Mouse (Mus musculus): ENCODE measurements around the gene Mab21l1. TPM values are rescaled to one million over a fixed set of nuclear protein-coding genes. Genes with fewer than 3 reads are reported as not detected.

Gene Mab21l1
- 3.1 and 9.9 TPM in 2 replicates for polyA plus RNA-seq (2011; ENCODE audit: insufficient read length, low read depth, missing spikeins)

- peaks cover 2% of the 10 kb centered on the region; the same call in 1 of the 2 replicates for H3K4me1 ChIP-seq (ENCODE audit: control insufficient read depth, insufficient read depth, low read length)
- peak; percentile 89 for TF ChIP-seq POLR2A (IDR thresholded peaks at IDR 0.05; ENCODE audit: low read depth, low read length)
- no peak for TF ChIP-seq CTCF (IDR thresholded peaks at IDR 0.05; ENCODE audit: borderline replicate concordance, insufficient read depth, low read length)
- peak within 1 kb of the TSS; percentile 1; the same call in 1 of the 2 replicates for H3K27ac ChIP-seq (ENCODE audit: insufficient read depth, low read length)
- H3K4me3 ChIP-seq (ENCODE audit: insufficient read depth, low read length), result peak within 1 kb of the TSS; percentile 44
These were observed at the start of gene Mab21l1 for GRCm38 (mm10) chr3:55782056-55782687. Mab21l1 (plus strand) TSS chr3:55782510.

DNA sequence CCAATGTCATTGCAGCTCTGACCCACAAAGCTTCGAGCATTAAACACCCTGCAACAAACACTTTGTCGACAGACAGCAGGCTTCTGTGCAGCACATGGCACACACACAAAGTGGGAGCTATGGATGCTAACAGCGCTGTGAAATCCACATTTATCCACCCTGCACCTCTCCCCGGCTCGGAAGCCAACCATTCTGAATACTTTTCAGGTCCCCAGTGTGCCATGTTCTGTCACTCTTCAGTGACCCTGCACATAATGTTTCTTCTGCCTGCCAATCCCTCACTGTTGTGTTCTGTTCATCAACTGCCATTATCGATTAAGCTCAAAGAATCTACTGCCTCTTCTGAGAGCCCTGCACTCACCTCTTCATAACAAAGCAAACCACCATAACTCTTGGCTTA is 48.6 kb upstream of the Mab21l1 start:
- no peaks in the 10 kb centered on the region for H3K4me1 ChIP-seq (ENCODE audit: control insufficient read depth, insufficient read depth, low read length)
- TF ChIP-seq POLR2A (IDR thresholded peaks at IDR 0.05; ENCODE audit: low read depth, low read length) (no peak), CTCF (IDR thresholded peaks at IDR 0.05; ENCODE audit: borderline replicate concordance, insufficient read depth, low read length) (no peak)
- H3K4me3 ChIP-seq (ENCODE audit: insufficient read depth, low read length), result no peak overlapping the region
- H3K27ac ChIP-seq (ENCODE audit: insufficient read depth, low read length), result no peak overlapping the region

GRCm38 (mm10) chr3:55741428-55741827 is 40.9 kb upstream of the Mab21l1 start:
- TF ChIP-seq POLR2A (IDR thresholded peaks at IDR 0.05; ENCODE audit: low read depth, low read length) (no peak), CTCF (IDR thresholded peaks at IDR 0.05; ENCODE audit: borderline replicate concordance, insufficient read depth, low read length) (no peak)
- no peaks in the 10 kb centered on the region for H3K4me1 ChIP-seq (ENCODE audit: control insufficient read depth, insufficient read depth, low read length)
- no peak overlapping the region for H3K27ac ChIP-seq (ENCODE audit: insufficient read depth, low read length)
- H3K4me3 ChIP-seq (ENCODE audit: insufficient read depth, low read length), result no peak overlapping the region

- Histone ChIP-seq H3K4me3 (ENCODE audit: insufficient read depth, low read length) (no peak overlapping the region), H3K4me1 (ENCODE audit: control insufficient read depth, insufficient read depth, low read length) (no peaks in the 10 kb centered on the region), H3K27ac (ENCODE audit: insufficient read depth, low read length) (no peak overlapping the region)
- no peak for TF ChIP-seq POLR2A (IDR thresholded peaks at IDR 0.05; ENCODE audit: low read depth, low read length)
- TF ChIP-seq CTCF (IDR thresholded peaks at IDR 0.05; ENCODE audit: borderline replicate concordance, insufficient read depth, low read length), result no peak
These were observed 40.1 kb upstream of the Mab21l1 start for GRCm38 (mm10) chr3:55742218-55742617.

- H3K4me3 ChIP-seq (ENCODE audit: insufficient read depth, low read length), result no peak overlapping the region
- no peaks in the 10 kb centered on the region for H3K4me1 ChIP-seq (ENCODE audit: control insufficient read depth, insufficient read depth, low read length)
- TF ChIP-seq POLR2A (IDR thresholded peaks at IDR 0.05; ENCODE audit: low read depth, low read length) (no peak), CTCF (IDR thresholded peaks at IDR 0.05; ENCODE audit: borderline replicate concordance, insufficient read depth, low read length) (no peak)
- H3K27ac ChIP-seq (ENCODE audit: insufficient read depth, low read length), result no peak overlapping the region
These were observed 39.7 kb upstream of the Mab21l1 start for GRCm38 (mm10) chr3:55742654-55743053.

GRCm38 (mm10) chr3:55743885-55744284 is 38.4 kb upstream of the Mab21l1 start:
- Histone ChIP-seq H3K4me1 (ENCODE audit: control insufficient read depth, insufficient read depth, low read length) (no peaks in the 10 kb centered on the region), H3K27ac (ENCODE audit: insufficient read depth, low read length) (no peak overlapping the region), H3K4me3 (ENCODE audit: insufficient read depth, low read length) (no peak overlapping the region)
- no peak for TF ChIP-seq CTCF (IDR thresholded peaks at IDR 0.05; ENCODE audit: borderline replicate concordance, insufficient read depth, low read length)
- no peak for TF ChIP-seq POLR2A (IDR thresholded peaks at IDR 0.05; ENCODE audit: low read depth, low read length)

GRCm38 (mm10) chr3:55750445-55751065 is 31.8 kb upstream of the Mab21l1 start:
- TF ChIP-seq CTCF (IDR thresholded peaks at IDR 0.05; ENCODE audit: borderline replicate concordance, insufficient read depth, low read length) (no peak), POLR2A (IDR thresholded peaks at IDR 0.05; ENCODE audit: low read depth, low read length) (no peak)
- Histone ChIP-seq H3K27ac (ENCODE audit: insufficient read depth, low read length) (no peak overlapping the region), H3K4me3 (ENCODE audit: insufficient read depth, low read length) (no peak overlapping the region), H3K4me1 (ENCODE audit: control insufficient read depth, insufficient read depth, low read length) (0 out of 2 replicates have a peak, but pooled peaks cover 2% of the 10 kb centered on the region)

- no peak overlapping the region for H3K27ac ChIP-seq (ENCODE audit: insufficient read depth, low read length)
- TF ChIP-seq POLR2A (IDR thresholded peaks at IDR 0.05; ENCODE audit: low read depth, low read length) (no peak), CTCF (IDR thresholded peaks at IDR 0.05; ENCODE audit: borderline replicate concordance, insufficient read depth, low read length) (no peak)
- H3K4me3 ChIP-seq (ENCODE audit: insufficient read depth, low read length), result no peak overlapping the region
- H3K4me1 ChIP-seq (ENCODE audit: control insufficient read depth, insufficient read depth, low read length), result peaks cover 2% of the 10 kb centered on the region; the same call in 1 of the 2 replicates
These were observed 30.9 kb upstream of the Mab21l1 start for GRCm38 (mm10) chr3:55751363-55751762.

DNA sequence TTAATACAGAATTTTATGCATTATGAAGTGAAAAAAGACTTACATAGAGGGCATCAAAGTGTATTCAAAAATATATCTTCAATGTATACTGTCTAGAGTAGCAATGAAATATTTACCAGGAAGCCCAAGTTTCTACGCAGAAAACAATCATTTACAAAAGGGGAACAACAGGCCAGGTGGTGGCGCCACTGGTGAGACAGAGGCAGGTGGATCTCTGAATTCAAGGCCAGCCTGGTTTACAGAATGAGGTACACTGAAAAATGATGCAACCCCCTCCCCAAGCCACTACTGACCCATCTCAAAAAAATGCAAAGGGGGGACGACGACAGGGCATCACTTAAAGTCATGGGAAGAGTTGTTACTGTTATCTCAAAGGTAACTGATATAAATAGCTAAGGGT is 29.8 kb upstream of the Mab21l1 start:
- TF ChIP-seq CTCF (IDR thresholded peaks at IDR 0.05; ENCODE audit: borderline replicate concordance, insufficient read depth, low read length) (no peak), POLR2A (IDR thresholded peaks at IDR 0.05; ENCODE audit: low read depth, low read length) (no peak)
- Histone ChIP-seq H3K4me3 (ENCODE audit: insufficient read depth, low read length) (no peak overlapping the region), H3K27ac (ENCODE audit: insufficient read depth, low read length) (no peak overlapping the region), H3K4me1 (ENCODE audit: control insufficient read depth, insufficient read depth, low read length) (peaks cover 2% of the 10 kb centered on the region; the same call in 1 of the 2 replicates)

DNA sequence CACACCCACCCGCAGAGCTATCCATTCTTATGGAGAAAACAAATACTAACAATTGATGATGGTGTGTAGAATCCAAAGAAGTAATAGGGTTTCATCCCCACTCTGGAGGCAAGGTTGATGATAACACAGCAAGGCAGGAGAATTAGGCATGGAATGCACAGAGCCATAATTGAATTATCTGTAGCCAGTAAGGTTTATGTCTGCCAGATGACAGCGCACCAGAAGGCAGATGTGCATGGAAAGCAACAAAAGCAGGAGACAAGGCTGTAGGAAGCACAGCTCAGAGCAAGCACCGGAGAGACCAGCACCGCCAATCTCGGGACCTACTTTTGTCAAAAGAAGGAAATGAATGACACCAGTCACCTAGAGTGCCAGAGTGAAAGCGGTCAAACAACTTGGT is 28.4 kb upstream of the Mab21l1 start:
- H3K4me3 ChIP-seq (ENCODE audit: insufficient read depth, low read length), result no peak overlapping the region
- H3K27ac ChIP-seq (ENCODE audit: insufficient read depth, low read length), result no peak overlapping the region
- TF ChIP-seq CTCF (IDR thresholded peaks at IDR 0.05; ENCODE audit: borderline replicate concordance, insufficient read depth, low read length) (no peak), POLR2A (IDR thresholded peaks at IDR 0.05; ENCODE audit: low read depth, low read length) (no peak)
- H3K4me1 ChIP-seq (ENCODE audit: control insufficient read depth, insufficient read depth, low read length), result peaks cover 2% of the 10 kb centered on the region; the same call in 1 of the 2 replicates
